Mouse (Mus musculus) adrenal gland (tissue): Measurements from ENCODE around the gene Galnt4.

Source experiments
- intact Hi-C: fragments of 180-260 bp; cut with DNase I; formaldehyde crosslinking; loops from one replicate; pipeline ENCODE4 v1.15.1; 2025
- long read RNA-seq, 2 experiments: library from polyadenylated mRNA; unstranded; transcript quantifications; one replicate each; pipeline ENCODE4 v2.0.0; 2020; ENCODE audit warnings: borderline replicate concordance in 1 of 2; ENCODE audit not compliant: insufficient replicate concordance in 1 of 2

Gene Galnt4
- long read RNA-seq, experiment 1, full-length matches to known transcripts = 4 of 4 reads
- long read RNA-seq, experiment 1, partial matches to known transcripts = 0 of 4 reads
- long read RNA-seq, experiment 1, other reads (novel, unspliced or antisense) = 0 of 4 reads
- long read RNA-seq, experiment 2, full-length matches to known transcripts = 3 of 3 reads
- long read RNA-seq, experiment 2, partial matches to known transcripts = 0 of 3 reads
- long read RNA-seq, experiment 2, other reads (novel, unspliced or antisense) = 0 of 3 reads

GRCm38 (mm10) chr10:99107964-99108363 lies at the start of gene Galnt4:
TSS of gene Galnt4 (plus strand) at chr10:99108159.
- intact Hi-C loops = loop anchor here (10.0 kb wide), 1 partner anchor 477 kb away; no protein-coding TSS in a partner anchor

- intact Hi-C loops = no loop called here
Measured at GRCm38 (mm10) chr10:99060588-99060987, 47.4 kb upstream of the Galnt4 start.

GRCm38 (mm10) chr10:99061418-99061817 lies 46.5 kb upstream of the Galnt4 start:
- intact Hi-C loops = no loop called here

- intact Hi-C loops = no loop called here
Measured at GRCm38 (mm10) chr10:99062546-99062945, 45.4 kb upstream of the Galnt4 start.

- intact Hi-C loops = no loop called here
Measured at GRCm38 (mm10) chr10:99076113-99076895, 31.7 kb upstream of the Galnt4 start.

- intact Hi-C loops = no loop called here
Measured at GRCm38 (mm10) chr10:99078621-99079020, 29.3 kb upstream of the Galnt4 start.

- intact Hi-C loops = no loop called here
Measured at GRCm38 (mm10) chr10:99081569-99081990, 26.4 kb upstream of the Galnt4 start.

- intact Hi-C loops = loop anchor here (2.0 kb wide), 2 partner anchors 589 to 1371 kb away; no protein-coding TSS in a partner anchor
Measured at GRCm38 (mm10) chr10:99083431-99084003, 24.4 kb upstream of the Galnt4 start.

- intact Hi-C loops = loop anchor here (2.0 to 5.0 kb wide), 3 partner anchors 167 to 1372 kb away; no protein-coding TSS in a partner anchor
Measured at GRCm38 (mm10) chr10:99084397-99085239, 23.3 kb upstream of the Galnt4 start.

- intact Hi-C loops = loop anchor here (2.0 to 5.0 kb wide), 3 partner anchors 168 to 1372 kb away; no protein-coding TSS in a partner anchor
Measured at GRCm38 (mm10) chr10:99085240-99085587, 22.7 kb upstream of the Galnt4 start.

- intact Hi-C loops = loop anchor here (5.0 kb wide), 1 partner anchor 169 kb away; no protein-coding TSS in a partner anchor
Measured at GRCm38 (mm10) chr10:99086029-99086428, 21.9 kb upstream of the Galnt4 start.

GRCm38 (mm10) chr10:99089906-99090305 lies 18.1 kb upstream of the Galnt4 start:
- intact Hi-C loops = loop anchor here (5.0 kb wide), 1 partner anchor 173 kb away; no protein-coding TSS in a partner anchor

GRCm38 (mm10) chr10:99093364-99093763 lies 14.6 kb upstream of the Galnt4 start:
- intact Hi-C loops = no loop called here

GRCm38 (mm10) chr10:99095114-99095513 lies 12.8 kb upstream of the Galnt4 start:
- intact Hi-C loops = loop anchor here (5.0 kb wide), 1 partner anchor 57 kb away; no protein-coding TSS in a partner anchor

- intact Hi-C loops = loop anchor here (2.0 to 5.0 kb wide), 2 partner anchors 55 to 521 kb away; no protein-coding TSS in a partner anchor
Measured at GRCm38 (mm10) chr10:99097374-99097773, 10.6 kb upstream of the Galnt4 start.

- intact Hi-C loops = loop anchor here (10.0 kb wide), 1 partner anchor 479 kb away; no protein-coding TSS in a partner anchor
Measured at GRCm38 (mm10) chr10:99105522-99105921, 2.4 kb upstream of the Galnt4 start.

- intact Hi-C loops = loop anchor here (10.0 kb wide), 1 partner anchor 478 kb away; no protein-coding TSS in a partner anchor
Measured at GRCm38 (mm10) chr10:99106311-99106702, 1.7 kb upstream of the Galnt4 start.

GRCm38 (mm10) chr10:99106703-99107631 lies 992 bp upstream of the Galnt4 start, which contains the start of gene Poc1b:
TSS of gene Poc1b (plus strand) at chr10:99107036.
- intact Hi-C loops = loop anchor here (10.0 kb wide), 1 partner anchor 478 kb away; no protein-coding TSS in a partner anchor

GRCm38 (mm10) chr10:99108431-99108982 lies 548 bp downstream of the Galnt4 start:
- intact Hi-C loops = loop anchor here (10.0 kb wide), 1 partner anchor 476 kb away; no protein-coding TSS in a partner anchor
